ENCODE assay signal across 7 mouse cellular contexts in the genomic region with DNA sequence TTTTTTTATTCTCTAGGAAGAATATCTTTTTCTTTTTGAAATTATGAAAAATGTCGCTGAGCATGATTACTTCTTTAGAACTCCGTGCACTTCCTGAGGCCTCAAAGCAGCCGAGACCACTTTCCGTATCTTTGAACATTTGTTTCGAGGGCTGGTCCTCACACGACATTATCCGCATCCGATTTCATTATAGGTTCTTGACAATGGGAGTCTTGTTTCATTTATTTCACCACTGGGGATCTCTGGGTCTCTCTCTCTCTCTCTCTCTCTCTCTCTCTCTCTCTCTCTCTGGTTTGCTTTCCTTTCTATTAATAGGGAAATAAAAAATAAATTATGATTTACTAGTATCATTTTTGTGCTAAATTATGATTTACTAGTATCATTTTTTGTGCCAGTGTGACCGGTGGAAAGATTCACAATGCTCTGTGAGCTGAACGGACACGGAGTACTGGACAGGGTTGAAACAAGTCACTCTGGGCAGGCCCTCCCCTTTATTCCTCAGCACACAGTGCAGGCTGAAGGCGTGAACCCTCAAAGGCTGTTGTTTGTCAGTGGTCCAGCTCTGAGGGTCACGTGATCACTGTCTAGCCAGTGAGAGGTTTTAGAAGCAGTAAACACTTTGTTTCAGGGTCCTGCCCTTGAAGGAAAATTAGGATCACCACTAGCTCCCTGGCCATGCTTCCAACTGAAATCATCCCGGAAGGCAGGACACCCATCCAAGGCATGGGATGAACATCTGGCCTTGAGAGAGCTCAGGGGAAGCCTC.
A peak's percentile ranks its signal among the peaks of the same experiment; 100 is the strongest.
DNase-seq lines count a peak whose midpoint lies in the region; ATAC-seq and TF ChIP-seq lines count a peak whose summit lies in the region.

No protein-coding gene starts in this region.

- no peaks in the 10 kb centered on the region for H3K79me2 ChIP-seq in C2C12 (ENCODE audit: control insufficient read depth, insufficient read depth)

- WGBS in limb, embryonic 14.5 days: 70% methylated on average over 14 of the region's 14 CpGs

- no peak for TF ChIP-seq POLR2A in limb, embryonic 14.5 days (IDR thresholded peaks at IDR 0.05; ENCODE audit: borderline replicate concordance, extremely low read depth, insufficient read depth, insufficient read length)

- H3K9ac ChIP-seq in ES-E14 (ENCODE audit: insufficient read depth, low read depth, low read length, poor library complexity, severe bottlenecking): no peak overlapping the region
- no peak overlapping the region for H3K9ac ChIP-seq in limb, embryonic 14.5 days (ENCODE audit: low read depth, low read length, severe bottlenecking)

- H3ac ChIP-seq in C2C12 (ENCODE audit: control insufficient read depth, insufficient read length, low read depth): no peak overlapping the region

- H3K27ac ChIP-seq in ES-E14 (ENCODE audit: insufficient read depth, low read depth, low read length, poor library complexity, severe bottlenecking): no peak overlapping the region
- H3K27ac ChIP-seq in limb, embryonic 14.5 days (replicated peaks; ENCODE audit: low read depth, low read length): no peak overlapping the region

- peak; percentile 54 for ATAC-seq in limb, embryonic 14.5 days (ENCODE audit: low FRiP score, low read depth)

- H3K36me3 ChIP-seq in C2C12 (ENCODE audit: control insufficient read depth, insufficient read depth) (no peaks in the 10 kb centered on the region), ES-E14 (ENCODE audit: control insufficient read depth, insufficient read depth, low read length, poor library complexity, severe bottlenecking) (no peaks in the 10 kb centered on the region)
- no peaks in the 10 kb centered on the region for H3K36me3 ChIP-seq in limb, embryonic 14.5 days (ENCODE audit: control insufficient read depth, insufficient read depth, low read length)

- intact Hi-C loops in gastrocnemius, postnatal 14 days (cut with DNase I; ENCODE audit: low total_unique reads): no loop called here
- intact Hi-C loops in heart, postnatal 36 days (cut with DNase I): no loop called here

- H3K4me2 ChIP-seq in limb, embryonic 14.5 days (replicated peaks; ENCODE audit: low read depth, low read length, severe bottlenecking): no peak overlapping the region

- no peaks in the 10 kb centered on the region for H3K79me3 ChIP-seq in C2C12 (ENCODE audit: low read depth)

- no peak for TF ChIP-seq CTCF in C2C12 (IDR thresholded peaks at IDR 0.05; ENCODE audit: control insufficient read depth, insufficient read depth, insufficient read length)

- H3K4me3 ChIP-seq in C2C12 (ENCODE audit: insufficient read depth, poor library complexity, severe bottlenecking) (no peak overlapping the region), ES-E14 (ENCODE audit: insufficient read depth in 1 of 2, low read depth in 1 of 2, low read length in 2 of 2, poor library complexity in 1 of 2, severe bottlenecking in 1 of 2) (no peak overlapping the region)
- H3K4me3 ChIP-seq in limb, embryonic 14.5 days (replicated peaks; ENCODE audit: low read length): no peak overlapping the region

- no peaks in the 10 kb centered on the region; a peak in 1 of 4 replicates for H3K4me1 ChIP-seq in ES-E14 (ENCODE audit: control insufficient read depth in 2 of 2, insufficient read depth in 2 of 2, low read length in 2 of 2, poor library complexity in 1 of 2)
- H3K4me1 ChIP-seq in limb, embryonic 14.5 days (ENCODE audit: control insufficient read depth, insufficient read depth, low read length): 0 out of 2 replicates have a peak, but pooled peaks cover 4% of the 10 kb centered on the region

- in situ Hi-C loops in ES-E14 (cut with MboI; ENCODE audit: low sequenced_read_pairs in 2 of 2, unreplicated experiment in 2 of 2): no loop called here

- DNase-seq in ES-E14 (ENCODE audit: low read depth, low spot score): no peak
- DNase-seq in gastrocnemius, postnatal 14 days: peak; percentile 86
- DNase-seq in limb, embryonic 14.5 days (ENCODE audit: low spot score): no peak
- DNase-seq in heart, postnatal 36 days: no peak
- DNase-seq in thymus, postnatal 4 days: no peak
- no peak for DNase-seq in spleen, postnatal 36 days (ENCODE audit: low spot score in 2 of 2)

- no peaks in the 10 kb centered on the region for H3K27me3 ChIP-seq in C2C12 (ENCODE audit: control insufficient read depth, insufficient read depth, insufficient read length)
- H3K27me3 ChIP-seq in limb, embryonic 14.5 days (ENCODE audit: control insufficient read depth, insufficient read depth, low read length): no peaks in the 10 kb centered on the region

- no peaks in the 10 kb centered on the region for H3K9me3 ChIP-seq in ES-E14 (ENCODE audit: control insufficient read depth, insufficient read depth, low read depth, low read length)
- H3K9me3 ChIP-seq in limb, embryonic 14.5 days (ENCODE audit: control insufficient read depth, low read length): no peaks in the 10 kb centered on the region

TF ChIP-seq in C2C12, 6 proteins besides CTCF, POLR2A, EP300 and RAD21:
- TF ChIP-seq FOSL1 (IDR thresholded peaks at IDR 0.05; ENCODE audit: insufficient read depth, low read length, poor library complexity, severe bottlenecking): no peak
- no peak for TF ChIP-seq MAX (IDR thresholded peaks at IDR 0.05)
- peak; percentile 19 for TF ChIP-seq USF1 (IDR thresholded peaks at IDR 0.05; ENCODE audit: low read depth)
- TF ChIP-seq CEBPB (IDR thresholded peaks at IDR 0.05; ENCODE audit: low read depth): no peak
- no peak for TF ChIP-seq MYOG (IDR thresholded peaks at IDR 0.05; ENCODE audit: control insufficient read depth, extremely low read depth, insufficient read length)
- TF ChIP-seq MYOD1 (IDR thresholded peaks at IDR 0.05; ENCODE audit: control insufficient read depth, insufficient read length, low read depth): no peak

TF ChIP-seq in ES-E14, 5 proteins besides CTCF, POLR2A, EP300 and RAD21:
- TF ChIP-seq MAFK (IDR thresholded peaks at IDR 0.05; ENCODE audit: insufficient read depth, low read depth, low read length) (no peak), HCFC1 (IDR thresholded peaks at IDR 0.05; ENCODE audit: borderline replicate concordance, insufficient read depth, low read length) (no peak), ZNF384 (IDR thresholded peaks at IDR 0.05; ENCODE audit: low read depth, low read length) (peak; percentile 26; the same call in 1 of the 2 replicates), CHD2 (IDR thresholded peaks at IDR 0.05; ENCODE audit: low read depth, low read length) (no peak), ZC3H11A (IDR thresholded peaks at IDR 0.05; ENCODE audit: borderline replicate concordance, low read depth, low read length) (no peak)
